ENCODE assay signal across 10 mouse cellular contexts in the genomic region with DNA sequence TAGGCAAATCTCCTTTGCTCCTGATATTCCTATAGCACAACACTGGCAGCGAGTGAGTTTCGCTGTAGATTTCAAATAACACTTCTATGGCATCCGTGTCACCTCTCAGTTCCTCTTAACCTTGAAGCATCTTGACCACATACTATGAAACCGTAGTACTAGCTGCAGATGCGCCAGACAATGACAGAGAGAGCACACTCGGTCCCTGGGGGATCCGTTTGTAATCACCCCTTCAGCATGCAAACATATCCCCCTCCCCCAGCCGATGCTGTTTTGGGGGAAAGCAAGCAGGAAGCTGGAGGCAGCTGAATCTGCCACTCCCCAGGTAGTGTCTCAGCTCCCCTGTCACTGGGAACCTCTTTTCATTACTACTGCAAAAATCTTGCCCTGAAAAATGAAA. TPM values are rescaled to one million over a fixed set of nuclear protein-coding genes. Genes with fewer than 3 reads are reported as not detected.
DNase-seq lines count a peak whose midpoint lies in the region; ATAC-seq lines count a peak whose summit lies in the region.
"Had no signal": no experiment of that assay in that cellular context is flagged by ENCODE, and none has a peak within 500 bp of the region (broad histone marks: within the 10 kb centered on the region; RNA-seq: fewer than 3 reads in every experiment).

No protein-coding gene starts in this region.

- H3K9me3 ChIP-seq in hindbrain, embryonic 12.5 days (replicated peaks), result no peaks in the 10 kb centered on the region
- no peaks in the 10 kb centered on the region for H3K9me3 ChIP-seq in neural tube, embryonic 14.5 days (ENCODE audit: control insufficient read depth, low read length)
- H3K9me3 ChIP-seq: heart, embryonic 10.5 days; lung, embryonic 15.5 days had no signal

- H3K9ac ChIP-seq in hindbrain, embryonic 12.5 days, result peak overlapping the region; percentile 77
- peak overlapping the region; percentile 78 for H3K9ac ChIP-seq in neural tube, embryonic 14.5 days (replicated peaks; ENCODE audit: low read depth, low read length)
- H3K9ac ChIP-seq: lung, embryonic 15.5 days had no signal

- H3K27me3 ChIP-seq in hindbrain, embryonic 12.5 days, result no peaks in the 10 kb centered on the region
- H3K27me3 ChIP-seq in neural tube, embryonic 14.5 days (ENCODE audit: control insufficient read depth, insufficient read depth, low read length), result no peaks in the 10 kb centered on the region
- H3K27me3 ChIP-seq: lung, embryonic 15.5 days had no signal

- peaks cover 20% of the 10 kb centered on the region for H3K4me1 ChIP-seq in hindbrain, embryonic 12.5 days
- H3K4me1 ChIP-seq in neural tube, embryonic 14.5 days (ENCODE audit: control insufficient read depth, insufficient read depth, low read length), result peaks cover 20% of the 10 kb centered on the region
- H3K4me1 ChIP-seq: lung, embryonic 15.5 days had no signal

- DNase-seq in layer of hippocampus, adult 18-20 months (ENCODE audit: low spot score in 2 of 2), result peak; percentile 33 to 46
- no peak for DNase-seq in layer of hippocampus, adult 8-10 months (ENCODE audit: low spot score in 2 of 2)
- DNase-seq in cerebellum, adult 8-10 months, result peak; percentile 54
- no peak for DNase-seq in gastrocnemius, postnatal 25 days

- peaks cover 13% of the 10 kb centered on the region for H3K36me3 ChIP-seq in hindbrain, embryonic 12.5 days
- 0 out of 2 replicates have a peak, but pooled peaks cover 3% of the 10 kb centered on the region for H3K36me3 ChIP-seq in neural tube, embryonic 14.5 days (ENCODE audit: control insufficient read depth, insufficient read depth, low read length)
- H3K36me3 ChIP-seq: heart, embryonic 10.5 days; lung, embryonic 15.5 days had no signal

- peak overlapping the region; percentile 49 for H3K4me3 ChIP-seq in hindbrain, embryonic 12.5 days
- peak overlapping the region; percentile 56 for H3K4me3 ChIP-seq in neural tube, embryonic 14.5 days (ENCODE audit: low read depth, low read length)
- H3K4me3 ChIP-seq: heart, embryonic 10.5 days; lung, embryonic 15.5 days had no signal

- ATAC-seq in hindbrain, embryonic 12.5 days (ENCODE audit: low FRiP score), result no peak
- no peak for ATAC-seq in neural tube, embryonic 14.5 days (ENCODE audit: low read depth)
- ATAC-seq in granulocyte monocyte progenitor cell, adult 5-6 weeks (replicated peaks; ENCODE audit: poor library complexity, severe bottlenecking), result no peak
- no peak for ATAC-seq in activated CD4-positive, CD25-positive, alpha-beta regulatory T cell, adult 4 months

- H3K27ac ChIP-seq in hindbrain, embryonic 12.5 days, result peak overlapping the region; percentile 80
- H3K27ac ChIP-seq in neural tube, embryonic 14.5 days (ENCODE audit: low read depth, low read length), result peak overlapping the region; percentile 58
- H3K27ac ChIP-seq: heart, embryonic 10.5 days; lung, embryonic 15.5 days had no signal

- peak overlapping the region; percentile 63 for H3K4me2 ChIP-seq in hindbrain, embryonic 12.5 days (replicated peaks)
- peak overlapping the region; percentile 70 for H3K4me2 ChIP-seq in neural tube, embryonic 14.5 days (ENCODE audit: low read depth, low read length)
- H3K4me2 ChIP-seq: lung, embryonic 15.5 days had no signal

- 37% methylated on average over 8 of the region's 8 CpGs for WGBS in hindbrain, embryonic 12.5 days
- WGBS in neural tube, embryonic 14.5 days, result 38% methylated on average over 8 of the region's 8 CpGs

RNA-seq across cellular contexts. Expression of gene Mapk10, which starts 2.3 kb away (rescaled TPM):
- total RNA-seq in layer of hippocampus, adult 18-20 months (2021), result 100 to 1,000 TPM; 454 to 460 TPM
- total RNA-seq in layer of hippocampus, adult 8-10 months (2022), result 100 to 1,000 TPM; 428 to 556 (median 477) TPM
- polyA plus RNA-seq in hindbrain, embryonic 12.5 days (2016; fragmentation: Nextera tagmentation; extraction: Ambion mirVana), result 77.6 and 91.8 TPM in 2 replicates
- polyA plus RNA-seq in neural tube, embryonic 14.5 days (2014; fragmentation: Nextera tagmentation; extraction: Ambion mirVana), result 106 and 115 TPM in 2 replicates
- not detected in 2 replicates for total RNA-seq in granulocyte monocyte progenitor cell, adult 5-6 weeks (2014; fragmentation: Nextera tagmentation)
- total RNA-seq in granulocyte monocyte progenitor cell, adult 5-6 weeks (2017), result not detected in 2 replicates
- under 1 TPM in 1 of 2 experiments, not detected in 1; 0.07 TPM for polyA plus RNA-seq in activated CD4-positive, CD25-positive, alpha-beta regulatory T cell, adult 4 months (2017; shearing (Covaris generic))
- total RNA-seq in gastrocnemius, postnatal 25 days (2021), result 1 to 10 TPM in 1 of 2 experiments, under 1 TPM in 1; 0.95 to 1.3 TPM

Comparison
In these comparisons a context has a peak if more than half of its experiments do, and no peak if none do; other contexts are left out.
1. DNase-seq: peak in layer of hippocampus, adult 18-20 months (2 of 2) and cerebellum, adult 8-10 months (single experiment); none in layer of hippocampus, adult 8-10 months (0 of 2) and gastrocnemius, postnatal 25 days (single experiment).
2. RNA of gene Mapk10, which starts 2.3 kb away (total RNA-seq): 428 to 556 TPM in layer of hippocampus, adult 8-10 months and 454 to 460 TPM in layer of hippocampus, adult 18-20 months; 0.95 to 1.3 TPM in gastrocnemius, postnatal 25 days and not detected in granulocyte monocyte progenitor cell, adult 5-6 weeks; every median in the first group is over 100 times any median in the second.